Comparison of ENCODE assay signal across 9 mouse cellular contexts in the genomic region with DNA sequence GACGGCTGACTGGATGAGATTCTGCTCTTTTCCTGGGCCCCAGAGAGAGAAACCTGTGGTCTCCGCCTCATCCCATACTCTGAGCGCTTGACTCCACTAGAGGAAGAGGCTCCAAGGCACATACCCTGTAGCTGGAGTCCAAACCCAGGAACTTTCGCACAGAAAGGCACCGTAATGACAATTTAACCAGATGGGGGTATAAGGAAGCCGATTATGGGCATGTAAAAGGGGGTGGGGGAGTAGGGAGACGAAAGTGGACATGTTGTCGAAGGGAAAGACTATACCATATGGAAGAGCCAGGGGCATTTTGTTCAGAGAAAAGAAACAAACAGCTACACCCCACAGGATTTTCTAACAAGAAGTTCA. TPM values are rescaled to one million over a fixed set of nuclear protein-coding genes. Genes with fewer than 3 reads are reported as not detected.
DNase-seq lines count a peak whose midpoint lies in the region; ATAC-seq and TF ChIP-seq lines count a peak whose summit lies in the region.
"Had no signal": no experiment of that assay in that cellular context is flagged by ENCODE, and none has a peak within 500 bp of the region (broad histone marks: within the 10 kb centered on the region; RNA-seq: fewer than 3 reads in every experiment).

No protein-coding gene starts in this region.

- no peaks in the 10 kb centered on the region for H3K36me3 ChIP-seq in heart, embryonic 16.5 days (ENCODE audit: control insufficient read depth, insufficient read depth)
- peaks cover 0 to 35% of the 10 kb centered on the region in 2 experiments; a peak in 2 of 4 replicates for H3K36me3 ChIP-seq in MEL (ENCODE audit: control insufficient read depth in 1 of 2, insufficient read depth in 2 of 2, low read length in 2 of 2)
- no peaks in the 10 kb centered on the region for H3K36me3 ChIP-seq in forebrain, postnatal 0 days (ENCODE audit: insufficient read depth)
- no peaks in the 10 kb centered on the region for H3K36me3 ChIP-seq in macrophage (ENCODE audit: inconsistent target)

- H3K4me3 ChIP-seq in heart, embryonic 16.5 days (ENCODE audit: low read length): peak overlapping the region; percentile 85
- peak overlapping the region; percentile 90 to 98 for H3K4me3 ChIP-seq in MEL (ENCODE audit: control insufficient read depth in 1 of 2, insufficient read depth in 1 of 2, low read depth in 2 of 2, low read length in 2 of 2)
- peak overlapping the region; percentile 67 for H3K4me3 ChIP-seq in forebrain, postnatal 0 days (ENCODE audit: low read depth, low read length)
- H3K4me3 ChIP-seq in macrophage (ENCODE audit: inconsistent target): peak overlapping the region; percentile 87

- peak overlapping the region; percentile 68 for H3K4me2 ChIP-seq in heart, embryonic 16.5 days (ENCODE audit: low read depth, low read length)
- peak overlapping the region; percentile 69 for H3K4me2 ChIP-seq in forebrain, postnatal 0 days (ENCODE audit: low read depth)

- no peak for ATAC-seq in heart, embryonic 16.5 days (replicated peaks; ENCODE audit: extremely low read depth, insufficient read depth, low FRiP score)
- no peak for ATAC-seq in forebrain, postnatal 0 days

- TF ChIP-seq CTCF in MEL (IDR thresholded peaks at IDR 0.05 in 2 of 3, conservative IDR thresholded peaks at IDR 0.05 in 1 of 3; ENCODE audit: control insufficient read depth in 1 of 3, insufficient read depth in 1 of 3, low read depth in 2 of 3, low read length in 3 of 3, poor library complexity in 1 of 3, severe bottlenecking in 1 of 3): no peak
- no peak for TF ChIP-seq CTCF in forebrain, postnatal 0 days (IDR thresholded peaks at IDR 0.05; ENCODE audit: low read depth)

- H3K79me2 ChIP-seq in MEL (ENCODE audit: control insufficient read depth, insufficient read depth, low read length, poor library complexity): peaks cover 41% of the 10 kb centered on the region
- peaks cover 57% of the 10 kb centered on the region for H3K79me2 ChIP-seq in macrophage (ENCODE audit: inconsistent target)

- DNase-seq in heart, postnatal 10 days: no peak
- no peak for DNase-seq in MEL (ENCODE audit: low read depth, low spot score)
- DNase-seq in forebrain, postnatal 0 days: no peak
- DNase-seq in left cerebral cortex, adult 18-20 months (ENCODE audit: low spot score in 2 of 2): no peak
- no peak for DNase-seq in left cerebral cortex, adult 11 months (ENCODE audit: low spot score)
- no peak for DNase-seq in cerebellum, adult 8-10 months

- H3K27me3 ChIP-seq in heart, embryonic 16.5 days (ENCODE audit: control insufficient read depth, insufficient read depth, low read length): no peaks in the 10 kb centered on the region
- no peaks in the 10 kb centered on the region for H3K27me3 ChIP-seq in MEL (ENCODE audit: control insufficient read depth in 1 of 2, insufficient read depth in 2 of 2, low read length in 2 of 2)
- peaks cover 9% of the 10 kb centered on the region; the same call in 1 of the 2 replicates for H3K27me3 ChIP-seq in forebrain, postnatal 0 days (ENCODE audit: insufficient read depth, low read length)
- H3K27me3 ChIP-seq: Patski had no signal

- no peak for TF ChIP-seq RAD21 in MEL (IDR thresholded peaks at IDR 0.05; ENCODE audit: low read depth, low read length)

- TF ChIP-seq EP300 in MEL (IDR thresholded peaks at IDR 0.05; ENCODE audit: low read depth in 1 of 2, low read length in 2 of 2): 0 out of 4 replicates have a peak, but pooled peaks of 1 of the 2 experiments have one; percentile 13

- intact Hi-C loops in heart, postnatal 10 days (cut with DNase I): loop anchor here (2.0 to 5.0 kb wide), 2 partner anchors 86 to 481 kb away; no protein-coding TSS in a partner anchor

- TF ChIP-seq POLR2A in MEL (IDR thresholded peaks at IDR 0.05; ENCODE audit: control insufficient read depth in 1 of 2, insufficient read depth in 1 of 2, low read depth in 1 of 2, low read length in 2 of 2, poor library complexity in 1 of 2): no peak

- peaks cover 10% of the 10 kb centered on the region for H3K4me1 ChIP-seq in heart, embryonic 16.5 days (ENCODE audit: control insufficient read depth, insufficient read depth, low read length)
- H3K4me1 ChIP-seq in MEL (ENCODE audit: control insufficient read depth in 1 of 2, insufficient read depth in 2 of 2, low read length in 2 of 2): peaks cover 14 to 24% of the 10 kb centered on the region in 2 experiments
- H3K4me1 ChIP-seq in forebrain, postnatal 0 days (ENCODE audit: insufficient read depth): 0 out of 2 replicates have a peak, but pooled peaks cover 2% of the 10 kb centered on the region

- H3K9me3 ChIP-seq in heart, embryonic 16.5 days (replicated peaks; ENCODE audit: control insufficient read depth, low read length): no peaks in the 10 kb centered on the region
- no peaks in the 10 kb centered on the region for H3K9me3 ChIP-seq in MEL (replicated peaks; ENCODE audit: insufficient read depth, low read length)
- no peaks in the 10 kb centered on the region for H3K9me3 ChIP-seq in forebrain, postnatal 0 days (ENCODE audit: low read length)

- 10% methylated on average over 8 of the region's 8 CpGs for WGBS in heart, embryonic 16.5 days
- 10% methylated on average over 8 of the region's 8 CpGs for WGBS in forebrain, postnatal 0 days
- WGBS in macrophage (ENCODE audit: missing documents): 25% methylated on average over 8 of the region's 8 CpGs

- H3K9ac ChIP-seq in heart, embryonic 16.5 days (ENCODE audit: low read length): peak overlapping the region; percentile 86
- peak overlapping the region; percentile 76 for H3K9ac ChIP-seq in MEL (ENCODE audit: control insufficient read depth, low read depth, low read length, poor library complexity, severe bottlenecking)
- peak overlapping the region; percentile 61 for H3K9ac ChIP-seq in forebrain, postnatal 0 days

- H3K27ac ChIP-seq in heart, embryonic 16.5 days (ENCODE audit: low read length): peak overlapping the region; percentile 79
- peak overlapping the region; percentile 88 for H3K27ac ChIP-seq in MEL (ENCODE audit: control insufficient read depth, low read depth, low read length)
- H3K27ac ChIP-seq in forebrain, postnatal 0 days (ENCODE audit: low read depth, low read length): no peak overlapping the region
- peak overlapping the region; percentile 46 for H3K27ac ChIP-seq in macrophage

TF ChIP-seq in MEL, 35 proteins besides CTCF, POLR2A, EP300 and RAD21:
- TF ChIP-seq SIN3A (IDR thresholded peaks at IDR 0.05; ENCODE audit: low read length): no peak
- TF ChIP-seq JUND (IDR thresholded peaks at IDR 0.05; ENCODE audit: low read depth, low read length): no peak
- TF ChIP-seq CHD1 (IDR thresholded peaks at IDR 0.05; ENCODE audit: low read depth, low read length): no peak
- no peak for TF ChIP-seq MAZ (IDR thresholded peaks at IDR 0.05; ENCODE audit: low read depth, low read length)
- TF ChIP-seq RCOR1 (IDR thresholded peaks at IDR 0.05; ENCODE audit: low read depth, low read length): no peak
- TF ChIP-seq ELF1 (IDR thresholded peaks at IDR 0.05; ENCODE audit: low read depth, low read length): no peak
- TF ChIP-seq MAFK (IDR thresholded peaks at IDR 0.05; ENCODE audit: borderline replicate concordance, low read depth, low read length): no peak
- no peak for TF ChIP-seq HCFC1 (IDR thresholded peaks at IDR 0.05; ENCODE audit: low read depth, low read length)
- no peak for TF ChIP-seq TAL1 (IDR thresholded peaks at IDR 0.05; ENCODE audit: low read length)
- no peak for TF ChIP-seq GATA1 (IDR thresholded peaks at IDR 0.05; ENCODE audit: low read depth, low read length)
- TF ChIP-seq KAT2A (conservative IDR thresholded peaks at IDR 0.05; ENCODE audit: low read depth, low read length): no peak
- TF ChIP-seq NRF1 (IDR thresholded peaks at IDR 0.05; ENCODE audit: insufficient read depth, low read depth, low read length, poor library complexity, severe bottlenecking): no peak
- TF ChIP-seq GABPA (IDR thresholded peaks at IDR 0.05; ENCODE audit: low read depth, low read length): no peak
TF ChIP-seq in MEL: peak in this region for 0.

RNA-seq across cellular contexts. Expression of a gene that starts 2.1 kb away (rescaled TPM):
- polyA plus RNA-seq in heart, embryonic 16.5 days (2015; fragmentation: Nextera tagmentation; extraction: Ambion mirVana): 3.8 and 5.2 TPM in 2 replicates
- total RNA-seq in heart, postnatal 10 days (2021): 10 to 100 TPM; 12.7 to 14.8 TPM
- 25.0 and 27.7 TPM in 2 replicates for total RNA-seq in MEL (2012; rRNA removed)
- polyA plus RNA-seq in MEL (2012; ENCODE audit: insufficient read depth in 1 of 2, insufficient read length in 2 of 2, low read depth in 1 of 2, low replicate concordance in 2 of 2, missing spikeins in 1 of 2) (10 to 100 TPM; 52.5 to 77.1 TPM), macrophage (2018) (13.4 to 69.7 TPM (median 35.1 TPM) in 3 replicates)
- total RNA-seq in forebrain, postnatal 0 days (2014; rRNA removed): 1.8 and 3.0 TPM in 2 replicates
- 1.6 and 1.7 TPM in 2 replicates for polyA plus RNA-seq in forebrain, postnatal 0 days (2015; fragmentation: Nextera tagmentation; extraction: Ambion mirVana)
- total RNA-seq in macrophage (2018; cell fraction: chromatin; rRNA removed): 100 to 1,000 TPM in 21 of 26 experiments, 10 to 100 TPM in 5; 47.4 to 927 (median 240) TPM
- 100 to 1,000 TPM in 12 of 26 experiments, 10 to 100 TPM in 14; 18.1 to 317 (median 98.3) TPM for total RNA-seq in macrophage (2018; cell fraction: cytosol; rRNA removed)
- 100 to 1,000 TPM in 22 of 26 experiments, 10 to 100 TPM in 4; 37.5 to 577 (median 218) TPM for total RNA-seq in macrophage (2018; cell fraction: nucleus; rRNA removed)
- total RNA-seq in left cerebral cortex, adult 18-20 months (2021): 10 to 100 TPM; 46.4 to 59.8 TPM
